Mouse (Mus musculus): ENCODE data around the gene Zfp566.

DNA sequence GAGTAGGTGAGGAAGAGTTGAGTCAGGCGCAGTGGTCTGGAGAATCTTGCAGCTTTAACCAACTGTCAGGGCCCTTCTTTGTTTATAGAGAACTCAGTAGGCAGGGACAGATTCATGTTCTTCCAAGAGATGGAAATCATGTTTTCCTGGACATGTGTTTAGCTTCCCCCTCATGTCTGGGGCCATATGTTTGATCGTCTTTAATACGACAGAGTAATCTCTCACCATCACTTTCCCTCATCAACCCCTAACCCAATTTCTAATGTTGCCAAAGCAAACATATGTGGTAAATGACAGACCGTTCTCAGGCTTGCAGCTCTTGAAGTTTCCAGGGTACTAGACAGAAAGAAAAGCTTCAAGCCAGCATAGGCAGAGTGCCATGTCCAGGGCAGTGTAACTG lies 42.2 kb downstream of the Zfp566 start:
- no peak for TF ChIP-seq KAT2A (IDR thresholded peaks at IDR 0.05; ENCODE audit: insufficient replicate concordance, low read length)
- TF ChIP-seq SMC3 (IDR thresholded peaks at IDR 0.05; ENCODE audit: low read depth, low read length) = no peak
- TF ChIP-seq ZNF384 (IDR thresholded peaks at IDR 0.05; ENCODE audit: low read depth, low read length) = no peak

Data from CH12.LX (cell line).